Mouse (Mus musculus) bone marrow macrophage, adult 2 months (primary cell): Measurements from ENCODE around the gene Fnd3c2. TPM values are rescaled to one million over a fixed set of nuclear protein-coding genes. Genes with fewer than 3 reads are reported as not detected.

Experiments used
- H3K27ac ChIP-seq: 2 replicates; pipeline ENCODE4 v1.5.1; 2012; ENCODE audit warnings: low read depth, low read length; ENCODE audit not compliant: insufficient read depth
- H3K4me1 ChIP-seq: 2 replicates; pipeline ENCODE4 v1.6.1; 2012; ENCODE audit warnings: low read length; ENCODE audit not compliant: control insufficient read depth, insufficient read depth
- H3K4me3 ChIP-seq: 2 replicates; pipeline ENCODE4 v1.5.1; 2012; ENCODE audit warnings: mild to moderate bottlenecking, low read length, moderate library complexity; ENCODE audit not compliant: insufficient read depth
- CTCF ChIP-seq: IDR thresholded peaks from 2 replicates; pipeline ENCODE4 v1.5.1; 2012; ENCODE audit warnings: low read depth, mild to moderate bottlenecking, low read length, moderate library complexity
- POLR2A ChIP-seq: IDR thresholded peaks from 2 replicates; pipeline ENCODE4 v1.6.1; 2012; ENCODE audit warnings: mild to moderate bottlenecking, low read depth, low read length, borderline replicate concordance
- polyA plus RNA-seq: library from polyadenylated mRNA; stranded (reverse); fragments of >200 nt; gene quantifications from 2 replicates; pipeline ENCODE4 v1.2.4, GENCODE M21; 2012; ENCODE audit not compliant: missing spikeins, insufficient read depth, insufficient read length

Gene Fnd3c2
- polyA plus RNA-seq, 1 experiment = not detected

GRCm38 (mm10) chrX:106187737-106188136, 67.4 kb downstream of the Fnd3c2 start:
- H3K27ac ChIP-seq = peak overlapping the region; percentile 83
- H3K4me3 ChIP-seq = peak overlapping the region; percentile 88
- TF ChIP-seq POLR2A (no peak), CTCF (no peak)
- H3K4me1 ChIP-seq = peaks cover 22% of the 10 kb centered on the region

- TF ChIP-seq CTCF = no peak
- no peak for TF ChIP-seq POLR2A
- H3K4me1 ChIP-seq = peaks cover 22% of the 10 kb centered on the region
- peak within 1 kb of the TSS; percentile 83 for H3K27ac ChIP-seq
Measured at GRCm38 (mm10) chrX:106186713-106187649, 68.2 kb downstream of the Fnd3c2 start, which contains the start of gene Pgk1. Gene Pgk1, plus strand, starts transcription at chrX:106187100.

GRCm38 (mm10) chrX:106185706-106186105, 69.5 kb downstream of the Fnd3c2 start:
- TF ChIP-seq POLR2A = no peak
- no peak for TF ChIP-seq CTCF
- peak overlapping the region; percentile 45 for H3K27ac ChIP-seq
- peaks cover 18% of the 10 kb centered on the region for H3K4me1 ChIP-seq
- H3K4me3 ChIP-seq = no peak overlapping the region

More at GRCm38 (mm10) chrX:106186713-106187649, 68.2 kb downstream of the Fnd3c2 start, which contains the start of gene Pgk1:
- H3K4me3 ChIP-seq = peak within 1 kb of the TSS; percentile 88

Other genes starting within 250 kb of the Fnd3c2 start
- 43.8 and 44.7 TPM in 2 replicates for gene Magt1, start 243.5 kb downstream of the Fnd3c2 start, polyA plus RNA-seq
- 291 and 396 TPM in 2 replicates for gene Cox7b, start 239.7 kb downstream of the Fnd3c2 start, polyA plus RNA-seq
- gene Atp7a, start 228.1 kb downstream of the Fnd3c2 start, polyA plus RNA-seq = 15.6 and 20.3 TPM in 2 replicates
- 151 and 181 TPM in 2 replicates for gene Tlr13, start 112.2 kb downstream of the Fnd3c2 start, polyA plus RNA-seq
- gene Pgk1, start 68.3 kb downstream of the Fnd3c2 start, polyA plus RNA-seq = 274 and 285 TPM in 2 replicates
- gene Taf9b, start 34.2 kb downstream of the Fnd3c2 start, polyA plus RNA-seq = 3.1 and 3.3 TPM in 2 replicates
- gene Fndc3c1, start 230.0 kb upstream of the Fnd3c2 start, polyA plus RNA-seq = not detected in 2 replicates